Mouse (Mus musculus) heart, adult 2 months (tissue): ENCODE results near the gene Hes6. TPM values are rescaled to one million over a fixed set of nuclear protein-coding genes. Genes with fewer than 3 reads are reported as not detected.
A peak's percentile ranks its signal among the peaks of the same experiment; 100 is the strongest.

Experiments used
- DNase-seq, 2 experiments: peaks; one replicate each; pipeline ENCODE4 v3.0.0; 2021
- H3K27ac ChIP-seq: fragments of 200-600 bp; 2 replicates; pipeline ENCODE4 v1.8.1; 2022
- H3K27me3 ChIP-seq: fragments of 200-500 bp; 2 replicates; pipeline ENCODE4 v1.6.1; 2012; ENCODE audit warnings: mild to moderate bottlenecking, low read length, inconsistent platforms, mixed read lengths; ENCODE audit not compliant: control insufficient read depth, insufficient read depth
- H3K36me3 ChIP-seq: fragments of 200-500 bp; 2 replicates; pipeline ENCODE4 v1.6.1; 2012; ENCODE audit warnings: low read length, inconsistent platforms; ENCODE audit not compliant: control insufficient read depth, insufficient read depth
- H3K4me1 ChIP-seq: fragments of 200-500 bp; 2 replicates; pipeline ENCODE4 v1.6.1; 2011; ENCODE audit warnings: low read length; ENCODE audit not compliant: control insufficient read depth, insufficient read depth
- H3K4me3 ChIP-seq: fragments of 200-600 bp; 2 replicates; pipeline ENCODE4 v1.8.1; 2022
- H3K79me2 ChIP-seq: fragments of 200-500 bp; replicated peaks from 2 replicates; pipeline ENCODE4 v1.6.1; 2012; ENCODE audit warnings: mild to moderate bottlenecking, inconsistent platforms, low read length, moderate library complexity, mixed read lengths; ENCODE audit not compliant: control insufficient read depth, insufficient read depth
- H3K9ac ChIP-seq: fragments of 200-500 bp; 2 replicates; pipeline ENCODE4 v1.6.1; 2012; ENCODE audit warnings: low read depth, mild to moderate bottlenecking, control low read depth, inconsistent platforms, low read length, mixed read lengths
- CTCF ChIP-seq: fragments of 200-600 bp; IDR thresholded peaks from 2 replicates; pipeline ENCODE4 v1.8.1; 2022; ENCODE audit warnings: antibody characterized with exemption, mild to moderate bottlenecking, moderate library complexity
- EP300 ChIP-seq: fragments of 200-500 bp; IDR thresholded peaks from 2 replicates; pipeline ENCODE4 v1.6.1; 2011; ENCODE audit warnings: low read depth, low read length, control low read depth; ENCODE audit not compliant: insufficient read depth
- POLR2A ChIP-seq: fragments of 200-500 bp; IDR thresholded peaks from 2 replicates; pipeline ENCODE4 v1.6.1; 2011; ENCODE audit warnings: mild to moderate bottlenecking, low read depth, low read length, control low read depth; ENCODE audit not compliant: insufficient read depth
- WGBS: fragments of 180-500 bp; shearing (Covaris S2); methylation state at CpG from one replicate; pipeline ENCODE4 v1.1.7; 2018; 5-methylcytosine and 5-hydroxymethylcytosine counted together
- intact Hi-C: fragments of 180-260 bp; cut with DNase I; formaldehyde crosslinking; loops from one replicate; pipeline ENCODE4 v1.15.1; 2025
- polyA plus RNA-seq: library from polyadenylated mRNA; depleted of rRNA; stranded (reverse); fragments of >200 nt; gene quantifications from 2 replicates; pipeline ENCODE4 v1.2.3, GENCODE M21; 2012
- total RNA-seq, 2 experiments: library from RNA; stranded (reverse); gene quantifications; 2 replicates each; pipeline ENCODE4 v1.2.3; 2021

Gene Hes6
- total and polyA plus RNA-seq, 3 experiments: 17.4 to 25.8 (median 18.2) TPM

DNA sequence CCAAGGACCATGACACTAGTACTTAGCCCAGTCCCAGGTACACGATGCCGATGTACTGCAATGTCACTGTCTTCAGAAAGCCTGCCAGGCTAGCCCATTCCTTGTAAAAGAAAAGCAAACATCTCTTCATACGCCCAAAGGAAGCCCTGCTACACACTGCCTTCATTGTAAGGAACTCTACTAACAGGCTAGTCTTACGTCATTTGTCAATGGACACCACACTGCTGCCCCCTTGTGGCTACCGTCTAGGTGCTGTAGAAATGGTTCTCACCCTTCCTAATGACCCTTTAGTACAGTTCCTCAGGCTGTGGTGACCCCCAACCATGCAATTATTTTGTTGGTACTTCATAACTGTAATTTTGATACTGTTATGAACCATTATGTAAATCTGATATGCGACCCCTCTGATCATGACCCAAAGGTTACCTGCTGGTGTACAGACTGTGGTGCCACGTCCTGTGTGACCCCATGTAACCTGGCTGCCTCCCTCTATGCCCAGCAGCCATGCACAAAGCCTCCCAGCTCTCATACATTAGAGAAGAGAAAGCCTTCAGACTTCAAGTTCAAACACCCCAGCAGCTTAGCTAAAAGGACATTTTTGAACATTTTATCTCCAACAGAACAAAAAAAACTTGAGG, 33.3 kb downstream of the Hes6 start:
- Histone ChIP-seq H3K27ac (no peak overlapping the region), H3K4me3 (no peak overlapping the region), H3K9ac (no peak overlapping the region), H3K36me3 (no peaks in the 10 kb centered on the region), H3K79me2 (no peaks in the 10 kb centered on the region; the same call in 1 of the 2 replicates), H3K27me3 (no peaks in the 10 kb centered on the region), H3K4me1 (no peaks in the 10 kb centered on the region)
- TF ChIP-seq POLR2A: no peak
- peak; percentile 92 for TF ChIP-seq CTCF
- TF ChIP-seq EP300: no peak
- intact Hi-C loops: loop anchor here (2.0 to 5.0 kb wide), 2 partner anchors 34 to 102 kb away; no protein-coding TSS in a partner anchor
- WGBS: 58% methylated on average over 7 of the region's 7 CpGs
- peak; percentile 67 to 79 for DNase-seq

DNA sequence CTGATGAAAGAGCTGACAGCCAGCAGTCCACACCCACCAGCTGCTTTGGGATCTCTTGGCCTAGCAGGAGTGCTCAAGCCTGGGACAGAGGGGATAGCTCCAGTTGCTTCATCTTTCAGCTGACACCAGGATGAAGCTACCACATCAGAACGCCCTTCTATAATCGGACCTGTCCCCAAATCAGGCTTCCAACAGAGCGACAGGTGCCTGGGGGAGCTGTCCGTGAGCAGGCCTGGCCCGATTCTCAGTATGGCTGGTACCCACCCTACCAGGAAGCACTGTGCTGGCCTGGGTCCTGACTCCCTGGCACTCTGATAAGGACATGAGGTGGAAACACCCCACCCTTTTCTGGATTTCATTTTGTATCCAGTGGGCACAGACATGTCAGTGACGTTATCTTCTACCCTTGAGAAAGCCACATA, 40.4 kb downstream of the Hes6 start:
- Histone ChIP-seq H3K79me2 (no peaks in the 10 kb centered on the region), H3K4me1 (no peaks in the 10 kb centered on the region), H3K27me3 (no peaks in the 10 kb centered on the region), H3K27ac (no peak overlapping the region), H3K36me3 (no peaks in the 10 kb centered on the region), H3K9ac (no peak overlapping the region), H3K4me3 (no peak overlapping the region)
- no peak for DNase-seq
- intact Hi-C loops: no loop called here
- WGBS: 88% methylated on average over 6 of the region's 6 CpGs
- TF ChIP-seq POLR2A: no peak
- TF ChIP-seq EP300: no peak

DNA sequence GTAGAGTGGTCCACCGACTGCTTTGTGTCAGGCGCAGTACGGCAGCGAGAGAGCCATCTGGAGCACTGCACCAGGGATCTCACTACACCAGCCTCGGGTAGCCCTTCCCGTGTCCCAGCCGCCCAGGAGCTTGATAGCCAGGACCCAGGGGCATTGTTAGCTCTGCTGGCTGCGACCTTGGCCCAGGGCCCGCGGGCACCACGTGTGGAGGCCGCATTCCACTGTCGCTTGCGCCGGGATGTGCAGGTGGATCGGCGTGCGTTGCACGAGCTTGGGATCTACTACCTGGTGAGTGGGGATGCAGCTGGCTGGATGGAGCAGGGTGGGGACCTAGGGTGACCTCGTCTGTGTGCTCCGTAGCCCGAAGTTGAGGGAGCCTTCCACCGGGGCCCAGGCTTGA, 43.8 kb downstream of the Hes6 start:
- Histone ChIP-seq H3K36me3 (no peaks in the 10 kb centered on the region), H3K79me2 (no peaks in the 10 kb centered on the region), H3K4me1 (no peaks in the 10 kb centered on the region), H3K27me3 (no peaks in the 10 kb centered on the region), H3K27ac (no peak overlapping the region), H3K9ac (no peak overlapping the region), H3K4me3 (no peak overlapping the region)
- WGBS: 73% methylated on average over 23 of the region's 23 CpGs
- no peak for TF ChIP-seq EP300
- TF ChIP-seq POLR2A: no peak
- TF ChIP-seq CTCF: no peak
- no peak for DNase-seq
- intact Hi-C loops: no loop called here

DNA sequence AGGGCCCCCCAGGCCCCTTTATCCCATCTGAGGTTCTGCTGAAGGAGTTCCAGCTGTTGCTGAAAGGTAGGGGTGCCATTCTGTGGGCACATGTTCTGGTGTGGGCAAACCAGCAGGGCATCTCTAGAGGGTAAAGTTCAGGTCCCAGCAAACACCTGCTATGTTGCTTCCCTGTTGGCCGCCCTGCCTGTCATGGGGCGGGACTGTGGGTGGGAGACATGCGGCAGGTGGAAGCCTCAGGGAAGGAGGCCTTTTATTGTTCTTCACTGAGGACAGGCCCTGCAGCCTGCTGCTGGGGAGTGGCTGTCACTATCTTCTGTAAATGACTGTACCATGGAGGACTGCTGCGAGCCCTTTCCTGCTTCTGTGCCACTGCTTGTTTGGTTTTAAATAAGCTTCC, 44.4 kb downstream of the Hes6 start:
- WGBS: 73% methylated on average over 4 of the region's 4 CpGs
- Histone ChIP-seq H3K4me3 (no peak overlapping the region), H3K27me3 (no peaks in the 10 kb centered on the region), H3K36me3 (no peaks in the 10 kb centered on the region), H3K9ac (no peak overlapping the region), H3K79me2 (no peaks in the 10 kb centered on the region), H3K4me1 (no peaks in the 10 kb centered on the region), H3K27ac (no peak overlapping the region)
- TF ChIP-seq POLR2A (no peak), EP300 (no peak)
- intact Hi-C loops: loop anchor here (5.0 kb wide), 1 partner anchor 113 kb away; no protein-coding TSS in a partner anchor
- DNase-seq: no peak

DNA sequence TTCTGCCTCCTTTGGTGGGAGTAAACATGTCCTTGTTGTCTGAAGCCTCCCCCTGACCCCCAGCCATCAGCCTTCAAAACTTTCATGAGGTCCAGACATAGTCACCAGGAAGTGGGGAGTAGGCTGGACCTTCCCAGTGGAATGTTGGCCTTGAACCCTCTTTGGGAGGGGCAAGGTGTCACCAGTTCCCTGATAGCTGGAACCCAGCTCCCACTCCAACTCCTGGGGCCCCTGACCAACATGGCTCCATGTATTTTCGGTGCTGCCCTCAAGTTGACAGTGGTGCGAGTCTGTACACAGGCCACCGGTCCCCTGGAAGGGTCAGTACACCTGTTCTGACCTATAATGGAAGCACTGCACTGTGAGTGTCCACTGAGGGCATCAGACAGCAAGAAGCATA, 46.5 kb downstream of the Hes6 start:
- TF ChIP-seq POLR2A (no peak), EP300 (no peak), CTCF (no peak)
- Histone ChIP-seq H3K4me1 (no peaks in the 10 kb centered on the region), H3K27ac (no peak overlapping the region), H3K9ac (no peak overlapping the region), H3K79me2 (no peaks in the 10 kb centered on the region), H3K4me3 (no peak overlapping the region), H3K36me3 (no peaks in the 10 kb centered on the region), H3K27me3 (no peaks in the 10 kb centered on the region)
- intact Hi-C loops: loop anchor here (5.0 kb wide), 1 partner anchor 115 kb away; no protein-coding TSS in a partner anchor
- WGBS: 100% methylated on average over 3 of the region's 3 CpGs
- no peak for DNase-seq
